Mouse (Mus musculus) midbrain, embryonic 13.5 days (tissue): Measurements from ENCODE around the gene Rhbdf1. TPM values are rescaled to one million over a fixed set of nuclear protein-coding genes. Genes with fewer than 3 reads are reported as not detected.
A peak's percentile ranks its signal among the peaks of the same experiment; 100 is the strongest.

Experiments
- ATAC-seq: fragments of 200-750 bp; cut with Nextera tagmentation; 2 replicates; pipeline ENCODE4 v1.8.0; 2017; ENCODE audit warnings: mild to moderate bottlenecking, moderate TSS enrichment, moderate library complexity
- H3K27ac ChIP-seq: fragments of 300-500 bp; sonication (generic); 2 replicates; pipeline ENCODE4 v1.5.1; 2015; ENCODE audit warnings: inconsistent platforms, mild to moderate bottlenecking, moderate library complexity
- H3K27me3 ChIP-seq: fragments of 300-500 bp; sonication (generic); 2 replicates; pipeline ENCODE4 v1.6.1; 2015; ENCODE audit warnings: mild to moderate bottlenecking, inconsistent platforms
- H3K36me3 ChIP-seq: fragments of 300-500 bp; sonication (generic); 2 replicates; pipeline ENCODE4 v1.6.1; 2015; ENCODE audit warnings: mild to moderate bottlenecking, inconsistent platforms
- H3K4me1 ChIP-seq: fragments of 300-500 bp; sonication (generic); replicated peaks from 2 replicates; pipeline ENCODE4 v1.6.1; 2015; ENCODE audit warnings: inconsistent platforms
- H3K4me2 ChIP-seq: fragments of 300-500 bp; sonication (generic); replicated peaks from 2 replicates; pipeline ENCODE4 v1.6.1; 2015; ENCODE audit warnings: moderate library complexity, mild to moderate bottlenecking, inconsistent platforms
- H3K4me3 ChIP-seq: fragments of 300-500 bp; sonication (generic); replicated peaks from 2 replicates; pipeline ENCODE4 v1.5.1; 2015; ENCODE audit warnings: mild to moderate bottlenecking, inconsistent platforms
- H3K9ac ChIP-seq: fragments of 300-500 bp; sonication (generic); replicated peaks from 2 replicates; pipeline ENCODE4 v1.6.1; 2015; ENCODE audit warnings: mild to moderate bottlenecking, inconsistent platforms
- H3K9me3 ChIP-seq: fragments of 300-500 bp; sonication (generic); 2 replicates; pipeline ENCODE4 v1.6.1; 2016; ENCODE audit warnings: mild to moderate bottlenecking, inconsistent platforms
- WGBS: fragments of 180-500 bp; shearing (Covaris S2); methylation state at CpG from one replicate; pipeline ENCODE4 v1.1.7; 2015; 5-methylcytosine and 5-hydroxymethylcytosine counted together
- polyA plus RNA-seq: library from polyadenylated mRNA; unstranded; fragments of >200 nt; fragmentation: Nextera tagmentation; extraction: Ambion mirVana; gene quantifications from 2 replicates; pipeline ENCODE4 v1.2.1, GENCODE M21; 2015

Gene Rhbdf1
- polyA plus RNA-seq, 1 experiment from 2014 or later: 14.8 TPM

- Histone ChIP-seq H3K9me3 (no peaks in the 10 kb centered on the region), H3K4me2 (peak within 1 kb of the TSS; percentile 71), H3K27me3 (peaks cover 35% of the 10 kb centered on the region), H3K9ac (peak within 1 kb of the TSS; percentile 86), H3K27ac (peak within 1 kb of the TSS; percentile 65), H3K4me1 (peaks cover 29% of the 10 kb centered on the region), H3K4me3 (peak within 1 kb of the TSS; percentile 70), H3K36me3 (peaks cover 27% of the 10 kb centered on the region)
- WGBS: 4% methylated on average over 47 of the region's 47 CpGs
- ATAC-seq: peak; percentile 84
Observed at GRCm38 (mm10) chr11:32226124-32226871, 4.2 kb upstream of the Rhbdf1 start, which contains the start of gene Mpg. Gene Mpg, plus strand, starts transcription at chr11:32226505.

GRCm38 (mm10) chr11:32225222-32226104 lies 3.4 kb upstream of the Rhbdf1 start:
- no peak for ATAC-seq
- Histone ChIP-seq H3K4me1 (peaks cover 34% of the 10 kb centered on the region), H3K4me3 (0 out of 2 replicates have a peak overlapping the region, but pooled peaks have one; percentile 70), H3K36me3 (peaks cover 19% of the 10 kb centered on the region), H3K4me2 (no peak overlapping the region), H3K27ac (peak overlapping the region; percentile 14), H3K27me3 (peaks cover 44% of the 10 kb centered on the region), H3K9me3 (no peaks in the 10 kb centered on the region), H3K9ac (no peak overlapping the region)
- WGBS: 75% methylated on average over 7 of the region's 7 CpGs

GRCm38 (mm10) chr11:32224468-32225139 lies 2.5 kb upstream of the Rhbdf1 start:
- no peak overlapping the region for H3K4me3 ChIP-seq
- no peak overlapping the region for H3K4me2 ChIP-seq
- no peaks in the 10 kb centered on the region for H3K9me3 ChIP-seq
- 35% methylated on average over 4 of the region's 4 CpGs for WGBS
- H3K27ac ChIP-seq: peak overlapping the region; percentile 46; the same call in 1 of the 2 replicates
- ATAC-seq: no peak
- H3K4me1 ChIP-seq: peaks cover 34% of the 10 kb centered on the region
- peaks cover 50% of the 10 kb centered on the region for H3K27me3 ChIP-seq
- H3K36me3 ChIP-seq: peaks cover 10% of the 10 kb centered on the region
- no peak overlapping the region for H3K9ac ChIP-seq

GRCm38 (mm10) chr11:32223297-32223967 lies 1.3 kb upstream of the Rhbdf1 start:
- Histone ChIP-seq H3K27me3 (peaks cover 50% of the 10 kb centered on the region), H3K4me1 (peaks cover 41% of the 10 kb centered on the region), H3K9ac (no peak overlapping the region), H3K9me3 (no peaks in the 10 kb centered on the region), H3K27ac (no peak overlapping the region), H3K4me3 (no peak overlapping the region), H3K36me3 (no peaks in the 10 kb centered on the region), H3K4me2 (no peak overlapping the region)
- 79% methylated on average over 4 of the region's 4 CpGs for WGBS
- ATAC-seq: no peak

- ATAC-seq: no peak
- WGBS: 10% methylated on average over 21 of the region's 21 CpGs
- Histone ChIP-seq H3K9me3 (no peaks in the 10 kb centered on the region), H3K9ac (peak overlapping the region; percentile 83; the same call in 1 of the 2 replicates), H3K4me2 (peak overlapping the region; percentile 99), H3K4me3 (peak overlapping the region; percentile 65), H3K36me3 (no peaks in the 10 kb centered on the region), H3K27me3 (peaks cover 50% of the 10 kb centered on the region), H3K4me1 (peaks cover 39% of the 10 kb centered on the region), H3K27ac (no peak overlapping the region)
Observed at GRCm38 (mm10) chr11:32222570-32223194, 582 bp upstream of the Rhbdf1 start.

- Histone ChIP-seq H3K27ac (peak overlapping the region; percentile 53), H3K27me3 (peaks cover 50% of the 10 kb centered on the region), H3K9me3 (no peaks in the 10 kb centered on the region), H3K4me2 (peak overlapping the region; percentile 99), H3K9ac (peak overlapping the region; percentile 83), H3K4me1 (peaks cover 29% of the 10 kb centered on the region), H3K36me3 (no peaks in the 10 kb centered on the region), H3K4me3 (peak overlapping the region; percentile 65)
- under 1% methylated on average over 42 of the region's 46 CpGs for WGBS
- peak; percentile 29 for ATAC-seq
Observed at GRCm38 (mm10) chr11:32221225-32221950, 712 bp downstream of the Rhbdf1 start.

GRCm38 (mm10) chr11:32220607-32221224 lies 1.4 kb downstream of the Rhbdf1 start:
- ATAC-seq: peak; percentile 25
- no peak overlapping the region for H3K27ac ChIP-seq
- H3K36me3 ChIP-seq: no peaks in the 10 kb centered on the region
- H3K27me3 ChIP-seq: peaks cover 50% of the 10 kb centered on the region
- 37% methylated on average over 10 of the region's 10 CpGs for WGBS
- H3K9me3 ChIP-seq: no peaks in the 10 kb centered on the region
- H3K4me2 ChIP-seq: peak overlapping the region; percentile 99
- peak overlapping the region; percentile 65 for H3K4me3 ChIP-seq
- H3K4me1 ChIP-seq: peaks cover 29% of the 10 kb centered on the region
- peak overlapping the region; percentile 83; the same call in 1 of the 2 replicates for H3K9ac ChIP-seq

- 91% methylated on average over 10 of the region's 10 CpGs for WGBS
- peaks cover 29% of the 10 kb centered on the region for H3K4me1 ChIP-seq
- no peak overlapping the region for H3K27ac ChIP-seq
- no peak overlapping the region for H3K4me2 ChIP-seq
- no peak overlapping the region for H3K4me3 ChIP-seq
- no peak for ATAC-seq
- no peaks in the 10 kb centered on the region for H3K9me3 ChIP-seq
- H3K27me3 ChIP-seq: peaks cover 43% of the 10 kb centered on the region
- H3K9ac ChIP-seq: no peak overlapping the region
- no peaks in the 10 kb centered on the region for H3K36me3 ChIP-seq
Observed at GRCm38 (mm10) chr11:32219287-32219686, 2.8 kb downstream of the Rhbdf1 start.

GRCm38 (mm10) chr11:32218501-32219050 lies 3.5 kb downstream of the Rhbdf1 start:
- Histone ChIP-seq H3K4me2 (no peak overlapping the region), H3K9me3 (no peaks in the 10 kb centered on the region), H3K36me3 (no peaks in the 10 kb centered on the region), H3K9ac (no peak overlapping the region), H3K4me3 (no peak overlapping the region), H3K4me1 (peaks cover 29% of the 10 kb centered on the region), H3K27ac (no peak overlapping the region), H3K27me3 (peaks cover 36% of the 10 kb centered on the region)
- 58% methylated on average over 6 of the region's 6 CpGs for WGBS
- no peak for ATAC-seq

GRCm38 (mm10) chr11:32216851-32217250 lies 5.2 kb downstream of the Rhbdf1 start:
- H3K4me3 ChIP-seq: no peak overlapping the region
- H3K36me3 ChIP-seq: 0 out of 2 replicates have a peak, but pooled peaks cover 4% of the 10 kb centered on the region
- H3K27me3 ChIP-seq: peaks cover 20% of the 10 kb centered on the region
- ATAC-seq: no peak
- H3K9me3 ChIP-seq: no peaks in the 10 kb centered on the region
- peaks cover 17% of the 10 kb centered on the region for H3K4me1 ChIP-seq
- 20% methylated on average over 8 of the region's 8 CpGs for WGBS
- no peak overlapping the region for H3K9ac ChIP-seq
- no peak overlapping the region for H3K4me2 ChIP-seq
- H3K27ac ChIP-seq: no peak overlapping the region
